Mouse (Mus musculus): ENCODE measurements at regions not wholly inside any gene's neighbourhood (a gene's known extent, or its start where the extent isn't known, plus 50 kb on each side); places are given as distances from the start of the nearest gene placed in this dataset.

GRCm38 (mm10) chr3:78412669-78413419, 873.5 kb downstream of the Rapgef2 start:
- peak; percentile 2 for DNase-seq

- no peak for DNase-seq
Observed at GRCm38 (mm10) chr3:78411395-78411794, 874.9 kb downstream of the Rapgef2 start.

- DNase-seq = no peak
Observed at GRCm38 (mm10) chr3:78409237-78409636, 877.1 kb downstream of the Rapgef2 start.

- DNase-seq = peak; percentile 10
Observed at GRCm38 (mm10) chr3:78405760-78406467, 880.4 kb downstream of the Rapgef2 start.

- peak; percentile 8 for DNase-seq
Observed at GRCm38 (mm10) chr3:78358377-78358776, 927.9 kb downstream of the Rapgef2 start.

- no peak for DNase-seq
Observed at GRCm38 (mm10) chr3:78339891-78340290, 946.4 kb downstream of the Rapgef2 start.

GRCm38 (mm10) chr3:78311630-78312406, 974.5 kb downstream of the Rapgef2 start:
- no peak for DNase-seq

- DNase-seq = no peak
Observed at GRCm38 (mm10) chr3:78300506-78300905, 985.8 kb downstream of the Rapgef2 start.

GRCm38 (mm10) chr3:78291894-78292293, 994.4 kb downstream of the Rapgef2 start:
- no peak for DNase-seq

- DNase-seq = no peak
Observed at GRCm38 (mm10) chr3:78284071-78284470, 1002.2 kb downstream of the Rapgef2 start.

GRCm38 (mm10) chr3:78236920-78237319, 1049.4 kb downstream of the Rapgef2 start:
- no peak for DNase-seq

- no peak for DNase-seq
Observed at GRCm38 (mm10) chr3:78209729-78210128, 1076.6 kb downstream of the Rapgef2 start.

- no peak for DNase-seq
Observed at GRCm38 (mm10) chr3:78162601-78163000, 1123.7 kb downstream of the Rapgef2 start.

- no peak for DNase-seq
Observed at GRCm38 (mm10) chr3:78158450-78158849, 1127.9 kb downstream of the Rapgef2 start.
